Mouse (Mus musculus) CH12.LX (cell line): ENCODE data around the gene Tk1. TPM values are rescaled to one million over a fixed set of nuclear protein-coding genes. Genes with fewer than 3 reads are reported as not detected.

ENCODE experiments used
- polyA plus RNA-seq: library from polyadenylated mRNA; unstranded; fragments of >175 nt; gene quantifications from 2 replicates; pipeline ENCODE4 v1.2.1, GENCODE M21; 2012; ENCODE audit warnings: low read depth; ENCODE audit not compliant: insufficient read length
- total RNA-seq, 2 experiments: library from RNA; depleted of rRNA; stranded (reverse); fragments of 300-350 nt in 1 of 2; fragments of >200 nt in 1 of 2; gene quantifications; 2 replicates each; pipeline ENCODE4 v1.2.3; 2012 to 2014

Tk1 gene
- total and polyA plus RNA-seq, 3 experiments = 146 to 235 (median 179) TPM

Other genes starting within 250 kb of the Tk1 start
- 16.7 and 17.2 TPM in 2 replicates for gene Tnrc6c, start 171.8 kb downstream of the Tk1 start, total RNA-seq (2012; rRNA removed)
- 6.1 and 6.9 TPM in 2 replicates for gene Tnrc6c, start 171.8 kb downstream of the Tk1 start, total RNA-seq (2014; rRNA removed)
- 12.2 and 12.8 TPM in 2 replicates for gene Tnrc6c, start 171.8 kb downstream of the Tk1 start, polyA plus RNA-seq
- 4.0 and 6.1 TPM in 2 replicates for gene Tmc8, start 44.0 kb downstream of the Tk1 start, total RNA-seq (2012; rRNA removed)
- gene Tmc8, start 44.0 kb downstream of the Tk1 start, total RNA-seq (2014; rRNA removed) = 1.4 and 2.2 TPM in 2 replicates
- gene Tmc8, start 44.0 kb downstream of the Tk1 start, polyA plus RNA-seq = 8.8 and 9.8 TPM in 2 replicates
- gene Tmc6, start 43.9 kb downstream of the Tk1 start, total RNA-seq (2012; rRNA removed) = 24.8 and 26.8 TPM in 2 replicates
- gene Tmc6, start 43.9 kb downstream of the Tk1 start, total RNA-seq (2014; rRNA removed) = 16.3 and 16.8 TPM in 2 replicates
- gene Tmc6, start 43.9 kb downstream of the Tk1 start, polyA plus RNA-seq = 28.4 and 30.0 TPM in 2 replicates
- 0.46 and 0.93 TPM in 2 replicates for gene 6030468B19Rik, start 28.4 kb downstream of the Tk1 start, total RNA-seq (2012; rRNA removed)
- gene 6030468B19Rik, start 28.4 kb downstream of the Tk1 start, total RNA-seq (2014; rRNA removed) = 1.3 and 1.5 TPM in 2 replicates
- 1.4 and 1.7 TPM in 2 replicates for gene 6030468B19Rik, start 28.4 kb downstream of the Tk1 start, polyA plus RNA-seq
- gene Gm20708, start 16.4 kb downstream of the Tk1 start, total RNA-seq (2012; rRNA removed) = 0.59 and 1.0 TPM in 2 replicates
- gene Gm20708, start 16.4 kb downstream of the Tk1 start, total RNA-seq (2014; rRNA removed) = 0.50 TPM in 1 of 2 replicates, not detected in the other
- gene Gm20708, start 16.4 kb downstream of the Tk1 start, polyA plus RNA-seq = 0.80 and 1.6 TPM in 2 replicates
- 362 and 409 TPM in 2 replicates for gene Syngr2, start 16.4 kb downstream of the Tk1 start, total RNA-seq (2012; rRNA removed)
- gene Syngr2, start 16.4 kb downstream of the Tk1 start, total RNA-seq (2014; rRNA removed) = 395 and 553 TPM in 2 replicates
- 513 and 654 TPM in 2 replicates for gene Syngr2, start 16.4 kb downstream of the Tk1 start, polyA plus RNA-seq
- gene Afmid, start 168 bp downstream of the Tk1 start, total RNA-seq (2012; rRNA removed) = 6.8 and 7.3 TPM in 2 replicates
- 5.0 and 5.7 TPM in 2 replicates for gene Afmid, start 168 bp downstream of the Tk1 start, total RNA-seq (2014; rRNA removed)
- gene Afmid, start 168 bp downstream of the Tk1 start, polyA plus RNA-seq = 7.1 and 7.5 TPM in 2 replicates
- 193 and 237 TPM in 2 replicates for gene Birc5, start 23.2 kb upstream of the Tk1 start, total RNA-seq (2012; rRNA removed)
- gene Birc5, start 23.2 kb upstream of the Tk1 start, total RNA-seq (2014; rRNA removed) = 242 and 270 TPM in 2 replicates
- 286 and 289 TPM in 2 replicates for gene Birc5, start 23.2 kb upstream of the Tk1 start, polyA plus RNA-seq
- not detected in 2 replicates for gene Tmem235, start 34.7 kb upstream of the Tk1 start, total RNA-seq (2012; rRNA removed)
- gene Tmem235, start 34.7 kb upstream of the Tk1 start, total RNA-seq (2014; rRNA removed) = not detected in 2 replicates
- gene Tmem235, start 34.7 kb upstream of the Tk1 start, polyA plus RNA-seq = not detected in 2 replicates
- gene Tha1, start 47.4 kb upstream of the Tk1 start, total RNA-seq (2012; rRNA removed) = not detected in 2 replicates
- not detected in 2 replicates for gene Tha1, start 47.4 kb upstream of the Tk1 start, total RNA-seq (2014; rRNA removed)
- gene Tha1, start 47.4 kb upstream of the Tk1 start, polyA plus RNA-seq = not detected in 2 replicates
- 2.5 and 4.7 TPM in 2 replicates for gene Socs3, start 144.0 kb upstream of the Tk1 start, total RNA-seq (2012; rRNA removed)
- 1.1 and 1.2 TPM in 2 replicates for gene Socs3, start 144.0 kb upstream of the Tk1 start, total RNA-seq (2014; rRNA removed)
- 0.83 and 1.1 TPM in 2 replicates for gene Socs3, start 144.0 kb upstream of the Tk1 start, polyA plus RNA-seq
- gene Pgs1, start 160.2 kb upstream of the Tk1 start, total RNA-seq (2012; rRNA removed) = 60.5 and 64.5 TPM in 2 replicates
- 38.1 and 39.8 TPM in 2 replicates for gene Pgs1, start 160.2 kb upstream of the Tk1 start, total RNA-seq (2014; rRNA removed)
- 50.4 and 50.8 TPM in 2 replicates for gene Pgs1, start 160.2 kb upstream of the Tk1 start, polyA plus RNA-seq